Mouse (Mus musculus): Measurements from ENCODE around the gene Psmg1.

Psmg1 gene

DNA sequence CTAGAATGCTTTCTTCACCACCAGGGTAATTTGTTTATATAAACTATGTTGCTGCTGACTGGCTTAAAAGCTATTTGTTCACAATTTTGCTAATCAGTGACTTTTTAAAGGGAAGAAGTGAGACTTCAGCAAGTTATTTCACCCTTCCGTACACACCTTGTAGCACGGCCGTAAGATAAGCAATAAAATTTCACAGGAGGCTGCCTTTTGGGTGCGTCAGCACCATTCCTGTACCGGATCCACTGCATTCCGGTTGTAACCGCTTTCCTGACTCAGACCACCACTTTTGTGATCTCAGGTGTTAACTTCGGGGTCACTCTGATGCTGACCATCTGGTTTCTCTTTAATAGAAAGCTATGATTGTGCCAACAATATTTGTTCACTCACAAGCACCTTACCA is 32.7 kb downstream of the Psmg1 start:
- DNase-seq (ENCODE audit: low spot score in 2 of 2): no peak

DNA sequence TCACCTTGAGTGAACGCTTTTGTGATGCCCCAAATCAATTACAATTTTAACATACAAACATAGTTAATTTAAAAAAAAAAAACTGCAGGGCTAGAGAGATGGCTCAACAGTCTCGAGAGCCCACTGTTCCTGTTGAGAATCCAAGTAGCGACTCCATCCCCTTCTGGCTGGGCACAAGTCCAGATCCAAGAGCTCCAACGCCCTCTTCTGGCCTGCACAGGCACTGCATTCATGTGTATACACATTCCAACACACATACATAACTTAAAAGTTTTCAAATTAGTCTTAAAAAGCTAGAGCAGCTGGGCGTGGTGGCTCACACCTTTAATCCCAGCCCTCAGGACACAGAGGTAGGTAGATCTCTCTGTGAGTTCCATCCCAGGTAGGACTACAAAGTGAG is 34.1 kb downstream of the Psmg1 start:
- DNase-seq (ENCODE audit: low spot score in 2 of 2): no peak

DNA sequence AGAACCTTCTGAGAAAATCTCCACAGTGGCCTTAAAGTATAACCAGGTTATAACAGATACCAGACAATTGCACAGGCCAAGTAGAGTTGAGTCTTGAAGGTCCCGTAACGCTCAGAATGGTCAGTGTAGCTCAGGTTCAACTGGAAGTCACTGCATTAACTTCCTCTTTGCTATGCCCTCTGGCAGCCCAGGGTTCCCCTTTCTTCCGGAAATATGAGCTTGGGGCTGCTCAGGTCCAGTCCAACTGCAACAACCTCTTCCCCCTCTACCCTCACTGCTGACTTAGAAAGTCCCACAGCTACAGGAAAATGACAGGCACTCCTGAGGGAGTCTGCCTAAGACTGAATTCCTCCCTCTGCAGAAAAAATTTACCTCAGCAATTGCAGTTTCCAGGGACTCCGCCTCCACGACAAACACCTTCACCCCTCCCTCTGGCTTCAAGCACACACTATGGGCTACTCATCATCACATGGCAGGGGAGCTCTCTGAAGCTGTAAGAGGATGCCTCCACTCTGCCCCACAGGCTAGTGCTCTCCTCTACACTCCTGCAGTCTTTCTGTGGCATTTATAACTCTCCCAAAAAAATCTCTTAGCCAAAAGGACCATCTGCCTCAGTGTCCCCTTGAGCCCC is 34.9 kb downstream of the Psmg1 start:
- DNase-seq (ENCODE audit: low spot score in 2 of 2): no peak

- no peak for DNase-seq (ENCODE audit: low spot score in 2 of 2)
Measured at GRCm38 (mm10) chr16:95954341-95954740, 36.4 kb downstream of the Psmg1 start.

DNA sequence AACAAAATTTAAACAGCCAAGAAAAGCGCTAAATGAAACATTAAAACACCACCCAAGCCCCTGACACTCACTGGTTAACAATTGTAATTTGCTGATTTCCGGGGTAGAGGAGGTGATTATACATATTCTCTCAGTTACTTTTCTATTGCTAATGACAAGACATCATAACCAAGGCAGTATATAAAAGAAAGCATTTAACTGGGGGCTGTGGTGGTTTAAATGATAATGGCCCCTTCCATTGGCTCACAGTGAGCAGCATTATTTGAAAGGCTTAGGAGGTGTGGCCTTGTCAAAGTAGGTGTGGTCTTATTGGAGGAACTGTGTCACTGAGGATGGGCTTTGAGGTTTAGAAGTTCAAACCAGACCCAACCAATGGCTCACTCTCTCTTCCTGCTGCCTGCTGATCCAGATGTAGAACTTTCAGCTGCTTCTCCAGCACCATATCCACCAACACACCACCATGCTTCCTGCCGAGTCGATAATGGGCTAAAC is 37.6 kb downstream of the Psmg1 start:
- DNase-seq (ENCODE audit: low spot score in 2 of 2): no peak

DNA sequence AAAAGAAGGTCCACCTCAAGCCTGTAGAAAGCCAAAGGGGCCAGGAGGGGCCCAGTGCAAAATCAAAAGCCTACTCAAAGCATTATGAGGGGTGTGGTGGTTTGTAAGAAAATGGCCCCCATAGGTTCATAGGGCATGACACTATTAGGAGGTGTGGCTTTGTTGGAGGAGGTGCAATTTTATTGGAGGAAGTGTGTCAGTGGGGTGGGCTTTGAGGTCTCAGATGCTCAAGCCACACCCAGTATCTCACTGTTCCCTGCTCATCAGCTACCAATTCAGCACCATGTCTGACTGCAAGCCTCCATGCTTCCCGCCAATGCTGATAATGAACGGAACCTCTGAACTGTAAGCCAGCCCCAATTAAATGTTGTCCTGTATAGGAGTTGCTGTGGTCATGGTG is 39.3 kb downstream of the Psmg1 start:
- no peak for DNase-seq (ENCODE audit: low spot score in 2 of 2)

GRCm38 (mm10) chr16:95945389-95946311 is 45.1 kb downstream of the Psmg1 start:
- DNase-seq (ENCODE audit: low spot score in 2 of 2): peak; percentile 22 to 88

DNA sequence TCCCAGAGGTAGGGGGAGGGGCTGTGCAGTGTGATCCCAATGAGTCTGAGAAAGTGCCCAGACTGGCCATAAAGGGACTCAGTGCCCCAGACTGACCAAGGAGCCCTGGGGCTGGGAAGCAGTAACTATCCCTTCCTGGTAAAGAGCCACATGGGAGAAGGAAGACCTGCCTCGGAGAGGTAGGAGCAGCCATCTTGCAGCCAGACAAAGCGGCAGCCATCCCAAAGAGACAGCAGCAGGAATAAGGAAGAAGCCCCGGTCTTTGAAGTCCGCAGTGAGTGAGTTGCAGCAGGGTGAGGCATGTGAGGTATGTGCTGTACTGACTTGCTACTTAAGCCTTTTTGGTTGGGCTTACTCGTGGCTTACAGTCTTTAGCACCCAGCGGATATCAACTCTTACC is 47.6 kb downstream of the Psmg1 start:
- DNase-seq (ENCODE audit: low spot score in 2 of 2): no peak

DNA sequence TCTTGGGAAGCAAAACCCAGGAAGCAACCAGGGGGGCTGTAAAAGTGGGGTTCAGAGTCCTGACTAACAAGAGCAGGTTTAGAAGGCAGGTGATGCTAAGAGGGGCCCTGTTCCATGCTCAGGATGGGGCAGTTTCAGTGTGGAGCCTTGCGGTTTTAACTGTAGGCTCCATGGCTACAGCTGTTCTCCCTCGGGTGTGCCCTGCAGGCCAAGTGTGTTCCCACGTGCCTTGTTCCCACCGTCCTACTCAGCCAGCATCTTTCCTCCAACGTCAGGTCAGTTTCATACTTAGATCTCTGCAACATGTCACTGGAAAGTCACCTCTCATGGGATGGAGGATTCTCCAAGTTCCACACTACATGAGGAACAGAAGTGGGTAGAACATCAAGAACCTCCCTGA is 49.2 kb downstream of the Psmg1 start:
- DNase-seq (ENCODE audit: low spot score in 2 of 2): no peak

DNA sequence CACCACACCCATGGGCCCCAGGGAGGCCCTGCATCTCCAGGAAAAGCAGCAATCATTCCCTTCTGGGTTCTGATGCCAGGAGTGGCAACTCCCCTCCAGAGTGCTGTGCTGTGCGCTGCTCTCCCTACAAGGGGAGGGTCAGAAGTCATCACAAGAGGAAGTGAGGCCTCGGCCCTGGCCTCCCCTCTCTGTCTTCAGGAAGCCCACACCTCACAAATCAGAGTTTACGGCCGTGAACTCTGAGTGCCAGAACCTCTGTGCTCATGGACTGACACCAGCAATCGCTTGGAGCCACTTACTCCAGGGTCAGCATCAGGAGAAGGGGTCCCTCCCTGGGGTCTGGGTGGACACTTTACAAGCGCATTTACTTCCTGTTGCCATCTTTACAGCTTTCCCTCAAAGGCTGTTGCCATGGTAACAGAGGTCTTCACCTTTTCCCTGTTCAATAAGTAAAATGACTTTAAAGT is 55.2 kb downstream of the Psmg1 start:
- DNase-seq (ENCODE audit: low spot score in 2 of 2): no peak

DNA sequence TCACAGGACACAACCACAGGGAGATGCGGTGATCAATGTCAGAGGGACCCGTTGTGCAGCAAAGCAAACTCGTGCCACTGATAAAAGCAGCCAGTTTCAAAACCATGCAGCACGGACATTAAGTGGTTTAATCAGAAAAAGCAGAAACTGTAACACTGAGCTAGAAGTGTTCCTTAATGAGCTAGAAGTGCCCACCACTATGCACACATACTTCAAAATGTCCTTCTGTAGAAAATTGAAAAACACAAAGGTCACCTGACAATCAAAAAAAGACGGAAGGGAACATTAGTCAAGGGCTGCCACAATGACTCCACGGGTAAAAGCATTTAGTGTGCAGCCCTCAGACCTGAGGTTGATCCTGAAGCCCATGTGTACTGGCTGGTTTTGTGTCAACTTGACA is 57.9 kb downstream of the Psmg1 start:
- DNase-seq (ENCODE audit: low spot score in 2 of 2): no peak

DNA sequence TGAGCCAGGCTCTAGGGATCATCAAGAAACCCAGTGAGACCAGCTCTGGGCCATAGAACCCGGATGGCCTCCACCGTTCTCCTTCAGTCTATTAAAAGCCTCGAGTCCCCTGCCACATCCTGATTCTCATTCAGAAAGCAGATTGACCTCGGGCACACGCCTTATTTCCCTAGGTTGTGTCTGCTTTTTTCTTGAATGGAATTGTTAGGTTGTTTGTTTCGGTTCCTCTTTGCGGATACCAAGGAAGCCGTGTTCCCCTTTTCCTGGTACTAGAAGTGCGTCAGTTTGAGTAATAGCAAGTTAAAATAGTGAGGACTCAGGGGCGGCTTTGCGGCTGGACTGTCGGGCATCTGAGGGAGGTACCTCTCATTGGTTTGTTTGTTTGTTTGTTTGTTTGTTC is 59.3 kb downstream of the Psmg1 start:
- peak in 1 of 2 experiments; percentile 10 for DNase-seq (ENCODE audit: low spot score in 2 of 2)
